Mouse (Mus musculus) frontal cortex, postnatal 36 days (tissue): ENCODE measurements at regions not wholly inside any gene's neighbourhood (a gene's known extent, or its start where the extent isn't known, plus 50 kb on each side); places are given as distances from the start of the nearest gene placed in this dataset.
A peak's percentile ranks its signal among the peaks of the same experiment; 100 is the strongest.

ENCODE experiments used
- DNase-seq, 2 experiments: peaks; one replicate each; pipeline ENCODE4 v3.0.0; 2022; ENCODE audit warnings: low spot score in 2 of 2

DNA sequence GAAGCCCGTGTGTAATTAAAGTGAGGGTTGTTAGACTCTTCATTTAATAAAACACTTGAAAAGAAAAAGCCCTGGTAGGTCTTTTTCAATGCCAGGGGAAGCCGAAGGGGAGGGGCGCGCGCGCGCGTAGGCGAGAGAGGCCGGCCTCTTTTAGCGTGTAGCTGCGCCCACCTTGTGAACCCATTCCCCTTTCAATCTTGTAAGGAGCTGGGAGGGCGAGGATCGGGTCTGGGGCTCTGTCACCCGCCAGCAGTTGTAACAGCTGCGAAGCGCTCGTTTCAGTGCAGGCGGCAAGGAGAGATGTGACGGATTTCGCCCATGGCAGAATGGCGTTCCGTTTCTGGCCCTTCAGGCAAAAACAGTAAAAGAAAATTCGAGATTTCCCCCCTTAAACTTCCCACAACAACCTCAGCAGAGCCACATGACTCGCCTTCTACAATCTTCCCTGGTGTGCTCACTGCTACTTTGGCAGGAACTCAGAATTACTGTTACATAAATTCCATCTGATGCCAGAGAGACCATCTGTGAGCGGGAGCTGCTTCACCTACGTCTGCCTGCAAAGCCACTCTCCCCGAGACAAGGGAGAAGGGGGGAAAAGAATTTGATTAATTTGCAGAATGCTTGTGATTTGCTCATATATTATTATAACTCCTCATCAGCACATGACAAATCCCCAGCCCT is 436.4 kb downstream of the Zfp536 start:
- peak; percentile 80 to 93 for DNase-seq

- no peak for DNase-seq
Measured at GRCm38 (mm10) chr7:37337616-37338015, 435.8 kb downstream of the Zfp536 start.

GRCm38 (mm10) chr7:37338067-37338501 is 435.4 kb downstream of the Zfp536 start:
- DNase-seq, result no peak

- no peak for DNase-seq
Measured at GRCm38 (mm10) chr7:37342613-37343012, 430.8 kb downstream of the Zfp536 start.

DNA sequence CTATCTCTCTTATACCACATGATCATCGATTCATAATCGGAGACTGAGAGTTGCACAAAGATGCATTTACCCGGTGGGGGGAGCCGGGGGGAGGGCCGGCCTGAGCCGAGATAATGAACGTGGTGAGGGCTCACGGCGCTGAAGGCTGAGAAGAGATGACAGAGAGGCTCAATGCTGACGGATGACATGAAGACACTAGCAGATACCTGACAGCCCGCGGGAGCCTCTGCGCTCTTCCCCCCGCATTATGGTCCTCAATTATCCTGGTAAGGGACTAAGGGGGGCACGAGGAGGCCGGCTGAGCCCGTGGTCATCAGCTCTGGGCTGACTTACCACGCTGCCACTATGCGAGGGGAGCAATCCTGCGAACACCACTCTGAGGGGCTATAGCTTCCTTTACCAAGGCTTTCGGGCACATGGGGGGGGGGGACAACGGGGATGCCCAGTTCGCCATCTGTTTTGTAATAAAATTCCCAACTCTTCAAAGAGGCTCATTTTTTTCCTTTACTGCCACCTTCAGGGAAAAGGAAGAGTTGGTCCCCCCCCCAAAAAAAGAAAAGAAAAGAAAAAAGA is 430.3 kb downstream of the Zfp536 start:
- no peak for DNase-seq

DNA sequence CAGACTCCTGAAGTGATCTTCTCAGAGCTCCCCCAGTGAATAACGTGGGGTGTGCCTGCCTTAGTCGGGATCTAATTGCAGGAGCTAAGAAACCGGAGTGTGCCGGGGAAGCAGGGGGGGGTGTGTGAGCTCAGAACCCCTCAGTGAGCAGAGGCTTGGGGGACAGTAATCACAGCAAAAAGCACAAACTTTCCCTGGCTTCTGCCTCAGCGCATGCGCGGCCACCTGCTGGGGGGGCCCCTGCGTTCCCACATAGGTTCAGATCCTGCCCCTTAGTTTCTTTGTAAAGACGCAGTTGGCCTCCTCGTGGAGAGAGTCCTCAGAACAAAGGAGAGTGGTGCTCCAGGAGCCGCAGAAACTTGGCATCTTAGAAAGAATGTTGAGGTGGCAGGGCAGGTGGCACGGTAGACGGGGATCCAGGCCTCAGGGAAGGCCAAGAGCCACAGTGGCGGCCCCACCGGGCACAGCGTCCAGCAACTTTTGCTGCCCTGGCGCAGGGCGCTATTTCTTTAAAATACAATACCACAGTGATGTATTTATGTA is 429.7 kb downstream of the Zfp536 start:
- DNase-seq, result no peak

DNA sequence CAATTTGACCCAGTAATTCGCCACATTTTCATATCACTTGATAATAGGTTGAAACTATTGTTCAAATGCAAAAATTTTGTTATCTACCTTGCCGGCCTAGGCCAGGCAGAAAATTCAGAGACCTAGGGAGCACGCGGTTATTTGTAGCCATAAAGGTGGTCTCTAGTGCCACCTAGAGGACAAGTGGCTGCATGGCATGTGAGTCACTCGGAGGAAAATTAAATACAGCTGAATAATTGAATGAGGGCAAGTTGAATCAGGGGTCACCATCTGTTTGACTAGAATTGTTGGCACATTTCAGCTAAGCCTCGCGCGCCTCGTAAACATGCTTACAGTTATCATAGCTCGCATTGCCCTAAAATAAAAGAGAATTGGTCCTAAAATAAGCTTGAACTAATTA is 427.4 kb downstream of the Zfp536 start:
- DNase-seq, result peak; percentile 75 to 86

DNA sequence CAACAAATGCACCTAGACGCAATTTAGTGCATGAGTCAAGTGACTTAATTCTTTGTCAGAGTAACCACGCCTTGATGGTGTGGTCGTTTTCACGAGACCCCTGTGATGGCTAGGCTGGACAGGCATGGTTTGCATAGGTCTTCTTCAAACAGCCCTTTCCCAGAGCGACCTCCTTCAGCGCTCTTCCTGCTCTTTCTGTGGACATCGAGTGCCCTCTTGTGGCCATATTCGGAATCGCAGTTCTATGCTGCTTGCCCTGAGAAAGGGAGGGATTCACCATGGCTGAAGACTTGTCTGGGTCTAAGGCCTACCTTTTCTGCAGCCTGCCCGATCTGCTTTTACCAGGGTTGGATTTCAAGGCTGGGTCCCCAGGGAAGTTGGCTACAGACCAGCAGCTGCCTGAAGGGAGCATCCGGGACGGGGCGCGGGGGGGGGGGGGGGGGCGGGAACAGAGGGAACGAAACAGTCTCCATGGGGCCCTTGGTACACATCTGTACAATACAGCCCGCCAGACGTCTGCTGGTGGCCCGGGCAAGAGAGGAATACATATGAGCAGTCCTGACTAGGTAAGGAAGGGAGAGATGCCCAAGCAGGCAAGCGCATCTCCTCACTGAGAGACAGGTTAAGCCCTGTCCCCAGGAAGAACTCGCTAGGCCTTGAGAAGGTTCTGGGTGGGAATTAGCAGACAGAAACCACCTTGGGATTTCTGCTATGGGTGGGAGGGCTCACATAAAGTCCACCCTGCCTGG is 415.6 kb downstream of the Zfp536 start:
- peak; percentile 91 to 94 for DNase-seq

DNA sequence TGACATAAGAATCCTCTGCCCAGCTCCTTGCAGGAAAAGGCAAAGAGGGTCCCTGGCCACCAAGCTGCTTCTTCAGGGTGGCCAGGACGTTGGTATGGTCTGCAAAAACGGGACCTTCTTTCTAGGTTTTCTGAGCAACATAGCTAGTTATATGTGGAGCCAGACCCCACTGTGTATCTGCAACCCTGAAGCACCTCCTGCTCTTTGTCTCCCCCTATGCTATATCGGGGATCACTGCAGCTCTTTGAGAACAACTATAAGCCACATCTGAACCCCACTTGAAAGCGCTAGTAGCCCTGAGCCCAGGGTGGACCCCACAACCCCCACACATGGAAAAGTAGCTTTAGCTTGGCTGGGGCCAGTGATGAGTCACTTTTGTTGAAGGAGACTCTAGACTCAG is 414.9 kb downstream of the Zfp536 start:
- DNase-seq, result no peak

DNA sequence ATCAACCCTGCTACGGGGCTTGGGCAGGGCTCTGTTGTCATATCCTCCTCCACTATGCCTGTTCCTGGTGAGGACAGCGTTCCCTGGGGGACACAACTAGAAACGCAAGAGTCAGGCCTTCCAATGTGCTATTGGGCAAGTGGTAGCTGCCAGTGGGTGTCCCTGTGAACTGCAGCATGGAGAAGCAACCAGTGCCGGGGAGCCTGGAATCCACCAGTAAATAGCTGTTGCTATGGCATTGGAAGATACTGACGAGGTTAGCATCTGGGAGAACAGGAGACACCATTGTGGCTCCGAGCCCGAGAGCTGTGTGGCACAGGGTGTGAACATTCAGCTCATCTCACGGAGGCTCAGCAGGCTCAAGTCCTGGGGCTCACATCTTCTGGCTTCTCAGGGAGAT is 414.0 kb downstream of the Zfp536 start:
- DNase-seq, result no peak

DNA sequence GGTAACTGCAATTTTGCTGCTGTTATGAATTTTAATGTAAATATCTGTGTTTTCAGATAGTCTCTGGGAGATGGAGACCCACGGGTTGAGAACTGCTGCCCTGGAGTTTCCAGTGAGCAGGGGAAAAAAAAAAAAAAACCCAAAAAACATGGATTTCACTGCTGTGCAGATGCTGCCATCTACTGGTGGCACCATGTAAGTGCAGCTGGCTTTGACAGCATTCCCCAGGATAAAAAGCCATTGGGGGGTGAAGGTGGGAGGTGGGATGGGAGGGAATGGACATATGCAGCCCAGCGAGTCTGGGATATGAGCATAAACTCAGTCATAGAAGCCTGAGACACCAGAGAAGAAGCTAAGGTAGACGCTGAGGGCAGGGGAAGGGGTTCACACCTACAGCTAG is 413.3 kb downstream of the Zfp536 start:
- no peak for DNase-seq

- DNase-seq, result no peak
Measured at GRCm38 (mm10) chr7:37361802-37362441, 411.5 kb downstream of the Zfp536 start.

GRCm38 (mm10) chr7:37362879-37363278 is 410.6 kb downstream of the Zfp536 start:
- DNase-seq, result no peak

DNA sequence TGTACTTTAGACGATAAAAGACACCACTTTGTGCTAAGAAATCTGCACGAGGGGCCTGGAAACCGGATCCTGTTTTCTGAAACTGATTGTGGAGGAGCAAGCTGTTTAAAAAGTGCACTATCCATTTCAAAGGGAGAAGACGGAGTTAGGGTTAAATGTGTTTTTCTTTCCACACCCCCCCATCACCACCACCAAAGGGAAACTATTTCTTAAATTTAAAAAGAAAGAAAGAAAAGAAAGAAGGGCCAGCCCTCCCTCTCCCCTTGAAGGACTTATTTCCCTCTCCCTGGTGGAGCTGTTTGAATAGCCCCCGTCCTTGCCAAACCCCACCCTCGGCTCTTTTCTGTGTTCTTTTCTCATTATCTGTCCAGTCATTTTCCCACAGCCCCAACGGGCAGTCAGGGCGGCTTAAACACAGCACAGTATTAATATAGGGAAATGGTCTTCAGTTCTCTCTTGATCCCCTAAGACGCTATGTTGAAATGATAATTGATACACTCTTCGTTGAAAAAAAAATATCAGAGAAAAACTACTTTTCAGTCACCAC is 409.7 kb downstream of the Zfp536 start:
- no peak for DNase-seq

- no peak for DNase-seq
Measured at GRCm38 (mm10) chr7:37364221-37364620, 409.2 kb downstream of the Zfp536 start.

- DNase-seq, result no peak
Measured at GRCm38 (mm10) chr7:37366006-37366405, 407.4 kb downstream of the Zfp536 start.

- DNase-seq, result no peak
Measured at GRCm38 (mm10) chr7:37369698-37370097, 403.7 kb downstream of the Zfp536 start.

DNA sequence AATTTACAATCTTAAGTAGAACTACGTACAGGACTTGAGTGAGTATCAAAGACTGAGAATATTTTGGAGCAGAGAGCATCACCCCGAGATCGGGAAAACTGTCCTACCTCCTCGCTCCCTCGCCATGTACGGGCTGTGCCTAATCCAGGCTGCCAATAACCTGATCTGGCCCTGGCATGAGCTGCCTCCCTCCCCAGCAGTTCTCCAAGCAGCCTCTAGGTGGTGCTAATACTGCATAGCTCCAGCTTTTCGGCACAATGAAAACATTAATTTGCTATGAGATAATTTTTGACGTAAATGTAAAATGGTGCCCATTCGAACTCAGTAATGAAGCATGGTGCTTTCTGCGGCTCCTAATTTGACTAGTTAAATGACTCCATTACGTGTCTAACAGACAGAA is 399.6 kb downstream of the Zfp536 start:
- peak; percentile 80 to 89 for DNase-seq

- DNase-seq, result no peak
Measured at GRCm38 (mm10) chr7:37375044-37375443, 398.4 kb downstream of the Zfp536 start.

- no peak for DNase-seq
Measured at GRCm38 (mm10) chr7:37375591-37375990, 397.9 kb downstream of the Zfp536 start.

- no peak for DNase-seq
Measured at GRCm38 (mm10) chr7:37376207-37376606, 397.2 kb downstream of the Zfp536 start.
